Mouse (Mus musculus) lung, postnatal 0 days (tissue): ENCODE results near the gene Ube2r2.

Experiments
- CTCF ChIP-seq: IDR thresholded peaks from 2 replicates; pipeline ENCODE4 v1.5.1; 2016; ENCODE audit warnings: antibody characterized with exemption, mild to moderate bottlenecking
- EP300 ChIP-seq: IDR thresholded peaks from 2 replicates; pipeline ENCODE4 v1.6.1; 2016; ENCODE audit warnings: antibody characterized with exemption, mild to moderate bottlenecking, control low read depth

DNA sequence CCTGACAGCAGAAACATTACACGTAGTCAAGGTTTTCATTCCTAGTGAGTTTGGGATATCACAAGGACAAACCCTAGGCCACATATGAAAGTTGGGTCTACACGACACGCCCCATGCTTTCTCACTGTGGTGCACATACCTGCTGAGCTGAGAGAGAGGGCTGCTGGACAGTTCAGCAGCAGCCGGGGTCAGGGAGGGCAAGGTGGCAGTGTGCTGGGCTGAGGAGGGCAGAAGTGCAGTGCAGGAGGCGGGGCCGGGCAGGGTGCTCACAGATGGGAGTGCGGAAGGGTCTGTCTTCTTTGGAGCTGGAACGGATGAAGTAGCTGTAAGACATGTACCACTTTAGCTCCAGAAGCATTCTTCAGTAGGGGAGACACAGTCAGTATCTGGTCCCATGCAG lies 66.6 kb downstream of the Ube2r2 start:
- TF ChIP-seq CTCF (no peak), EP300 (no peak)
